Mouse (Mus musculus): ENCODE results near the gene Pam.
A peak's percentile ranks its signal among the peaks of the same experiment; 100 is the strongest.

Pam gene

GRCm38 (mm10) chr1:98082988-98083387, 12.5 kb downstream of the Pam start:
- DNase-seq (ENCODE audit: extremely low read depth, insufficient read length, low spot score), result no peak

DNA sequence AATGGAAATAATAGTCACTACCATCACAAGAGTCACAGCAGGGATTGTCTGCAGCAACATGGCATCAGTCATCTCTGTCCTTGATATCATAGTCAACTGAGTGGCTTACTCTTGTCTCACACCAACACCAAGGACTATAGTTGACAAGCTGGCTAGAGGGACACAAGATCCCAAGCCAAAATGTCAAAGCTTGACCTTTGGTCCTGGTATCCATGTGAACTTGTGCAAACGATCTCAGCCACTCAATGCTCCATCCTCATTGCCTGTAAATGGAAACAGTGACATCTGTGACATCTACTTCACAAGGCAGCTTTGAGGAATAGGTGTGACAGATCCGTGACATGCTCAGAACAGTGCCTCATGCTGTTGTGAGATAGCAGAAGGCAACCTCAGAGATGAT, 15.0 kb downstream of the Pam start:
- DNase-seq (ENCODE audit: extremely low read depth, insufficient read length, low spot score), result no peak

DNA sequence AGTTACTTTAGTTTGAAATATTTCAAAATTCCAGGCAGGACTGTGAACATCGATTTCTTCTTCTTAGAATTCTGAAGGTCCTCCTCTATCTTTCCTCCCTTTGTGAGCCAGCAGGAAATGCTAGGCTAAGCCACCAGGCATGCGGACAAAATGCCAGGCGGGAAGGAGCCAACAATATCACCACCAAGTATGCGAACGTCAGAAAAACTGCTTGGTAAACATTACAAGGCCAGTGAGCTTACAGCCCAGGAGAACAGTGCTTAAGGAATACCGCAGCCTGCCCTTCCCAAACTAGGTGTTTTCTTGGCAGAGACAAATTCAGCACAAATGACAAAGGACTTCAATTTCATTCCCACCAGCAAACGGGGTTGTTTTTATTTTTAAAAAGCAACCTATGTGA, 15.8 kb downstream of the Pam start:
- DNase-seq (ENCODE audit: extremely low read depth, insufficient read length, low spot score), result peak; percentile 57

DNA sequence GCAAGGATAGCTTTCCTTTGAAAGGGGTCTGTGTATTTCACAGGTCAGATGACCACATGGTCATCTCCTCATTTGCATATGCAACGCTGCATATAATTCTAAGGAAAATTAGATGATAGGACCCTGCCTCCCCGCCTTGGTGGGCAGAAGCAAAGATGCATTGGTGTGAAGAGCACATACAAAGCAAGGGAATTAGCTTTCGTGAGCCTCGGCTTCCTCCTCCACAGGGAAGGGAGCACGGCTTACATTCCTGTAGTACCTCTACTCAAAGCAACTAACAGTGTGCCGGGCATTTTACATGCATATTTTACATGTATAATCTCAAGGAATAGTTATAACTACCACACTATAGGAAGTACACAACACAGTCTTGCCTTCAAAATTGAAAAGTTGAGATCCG, 16.7 kb downstream of the Pam start:
- no peak for DNase-seq (ENCODE audit: extremely low read depth, insufficient read length, low spot score)

- DNase-seq (ENCODE audit: extremely low read depth, insufficient read length, low spot score), result no peak
Observed at GRCm38 (mm10) chr1:98073826-98074225, 21.6 kb downstream of the Pam start.

DNA sequence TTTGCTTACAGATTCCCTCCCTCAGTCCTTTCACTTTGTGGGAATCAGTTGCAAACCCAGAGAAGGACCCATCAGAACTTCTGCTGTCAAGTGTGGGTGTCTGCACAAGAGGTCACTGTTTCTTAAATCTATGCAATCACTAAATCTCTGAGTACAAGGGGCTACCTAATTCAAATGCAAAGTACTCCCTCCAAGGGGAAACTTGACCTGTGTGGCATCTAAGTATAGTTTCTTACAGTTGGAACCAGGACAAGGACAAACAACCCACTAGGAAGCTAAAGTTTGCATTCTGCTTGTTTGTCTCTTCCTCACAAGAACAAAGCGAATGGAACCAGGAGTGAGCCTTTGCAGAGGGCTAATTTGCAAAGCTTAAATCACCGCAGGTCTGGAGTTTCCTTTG, 22.3 kb downstream of the Pam start:
- DNase-seq (ENCODE audit: extremely low read depth, insufficient read length, low spot score), result no peak

GRCm38 (mm10) chr1:98072045-98072444, 23.4 kb downstream of the Pam start:
- no peak for DNase-seq (ENCODE audit: extremely low read depth, insufficient read length, low spot score)

DNA sequence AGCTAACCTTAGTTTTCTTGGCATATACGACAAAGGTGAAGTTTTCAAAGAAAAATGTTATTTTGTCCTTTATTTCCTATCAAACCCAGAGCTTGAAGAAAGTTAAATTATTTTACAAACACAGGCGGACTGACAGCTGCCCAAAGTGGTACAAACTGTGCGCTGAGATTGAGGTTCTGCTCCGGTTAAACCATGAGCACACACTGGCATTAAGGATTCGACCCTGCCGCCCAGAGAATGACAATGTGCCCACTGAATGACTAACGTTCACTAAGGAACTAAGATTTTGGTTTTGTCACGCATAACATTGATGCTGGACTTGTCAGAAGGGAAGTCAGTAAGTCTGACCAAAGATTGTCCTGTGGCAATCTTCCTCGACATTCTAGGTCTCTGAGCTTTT, 24.0 kb downstream of the Pam start:
- DNase-seq (ENCODE audit: extremely low read depth, insufficient read length, low spot score), result no peak

- DNase-seq (ENCODE audit: extremely low read depth, insufficient read length, low spot score), result no peak
Observed at GRCm38 (mm10) chr1:98070743-98071325, 24.6 kb downstream of the Pam start.

GRCm38 (mm10) chr1:98068177-98068576, 27.3 kb downstream of the Pam start:
- DNase-seq (ENCODE audit: extremely low read depth, insufficient read length, low spot score), result no peak

DNA sequence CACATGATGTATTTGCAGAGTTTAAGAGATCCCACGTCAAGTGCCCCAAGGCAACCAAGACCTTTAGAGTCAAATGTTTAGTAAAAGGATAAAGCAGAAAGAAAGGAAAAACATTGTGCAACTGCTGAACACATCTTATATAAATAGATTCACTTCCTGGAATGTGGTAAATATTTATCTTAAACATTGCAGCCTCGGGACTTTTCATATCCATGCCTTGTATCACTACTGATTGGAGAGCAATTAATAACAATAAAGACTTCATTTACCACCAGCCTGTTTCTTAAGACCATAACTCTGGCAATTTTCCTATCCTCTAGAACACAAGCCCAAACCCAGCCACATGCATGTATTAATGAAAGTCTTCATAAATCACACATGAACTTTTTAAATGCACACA, 33.4 kb downstream of the Pam start:
- no peak for DNase-seq (ENCODE audit: extremely low read depth, insufficient read length, low spot score)

DNA sequence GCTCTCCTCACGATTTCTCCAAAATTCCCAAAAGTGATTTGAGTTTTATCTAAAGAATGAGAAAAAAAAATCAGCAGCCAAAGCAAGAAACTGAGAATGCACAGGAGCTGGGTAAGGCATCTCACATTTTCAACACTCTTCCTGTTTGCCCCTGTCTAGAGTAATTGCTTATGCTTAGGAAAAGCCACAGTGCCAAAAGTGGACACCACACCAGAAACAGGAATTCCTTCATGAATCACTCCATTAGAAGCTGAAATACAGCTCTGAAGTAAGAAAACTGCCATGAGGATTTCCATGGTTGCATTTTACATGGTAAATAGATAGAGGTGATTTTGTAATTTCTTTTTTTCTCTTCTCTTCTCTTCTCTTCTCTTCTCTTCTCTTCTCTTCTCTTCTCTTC, 36.0 kb downstream of the Pam start:
- DNase-seq (ENCODE audit: extremely low read depth, insufficient read length, low spot score), result no peak

- DNase-seq (ENCODE audit: extremely low read depth, insufficient read length, low spot score), result no peak
Observed at GRCm38 (mm10) chr1:98056996-98057945, 38.2 kb downstream of the Pam start.

GRCm38 (mm10) chr1:98056277-98056676, 39.2 kb downstream of the Pam start:
- DNase-seq (ENCODE audit: extremely low read depth, insufficient read length, low spot score), result no peak

DNA sequence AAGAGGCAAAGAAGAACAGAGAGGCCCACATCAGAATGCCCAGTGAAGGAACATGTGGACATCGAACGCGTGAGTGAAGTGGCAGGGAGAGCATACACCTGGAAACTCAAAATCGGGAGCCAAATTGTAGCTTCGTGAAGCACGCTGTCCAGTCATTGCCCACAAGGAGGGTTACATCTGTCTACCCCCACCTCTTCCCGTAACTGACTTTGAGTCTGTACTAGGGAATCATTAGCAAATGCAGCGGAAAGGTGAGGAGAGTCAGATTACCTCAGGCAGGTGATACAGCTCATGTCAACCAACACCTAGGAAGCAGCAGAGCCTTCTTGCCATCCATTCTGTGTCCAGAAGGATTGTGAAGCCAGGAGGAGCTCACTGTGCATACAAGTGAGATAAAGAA, 39.9 kb downstream of the Pam start:
- DNase-seq (ENCODE audit: extremely low read depth, insufficient read length, low spot score), result no peak

DNA sequence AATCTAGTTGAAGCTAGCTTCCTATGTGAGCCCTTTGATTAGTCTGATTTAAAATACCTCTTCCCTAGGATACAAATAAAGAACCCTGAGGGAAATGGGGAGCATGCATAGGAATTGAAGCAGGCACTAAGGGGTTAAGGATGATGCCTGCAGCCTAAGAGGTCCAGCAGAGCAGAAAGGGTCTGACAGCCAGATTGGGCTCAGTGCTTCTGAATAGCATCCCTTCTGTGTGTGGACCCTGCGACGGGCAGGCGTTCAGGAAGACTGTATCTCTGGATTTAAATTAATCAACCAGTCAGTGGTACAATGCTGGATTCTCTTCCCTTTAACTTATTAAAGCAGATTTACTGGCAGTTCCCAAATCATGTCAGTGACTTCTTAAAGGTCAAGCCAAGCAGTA, 41.5 kb downstream of the Pam start:
- DNase-seq (ENCODE audit: extremely low read depth, insufficient read length, low spot score), result no peak

DNA sequence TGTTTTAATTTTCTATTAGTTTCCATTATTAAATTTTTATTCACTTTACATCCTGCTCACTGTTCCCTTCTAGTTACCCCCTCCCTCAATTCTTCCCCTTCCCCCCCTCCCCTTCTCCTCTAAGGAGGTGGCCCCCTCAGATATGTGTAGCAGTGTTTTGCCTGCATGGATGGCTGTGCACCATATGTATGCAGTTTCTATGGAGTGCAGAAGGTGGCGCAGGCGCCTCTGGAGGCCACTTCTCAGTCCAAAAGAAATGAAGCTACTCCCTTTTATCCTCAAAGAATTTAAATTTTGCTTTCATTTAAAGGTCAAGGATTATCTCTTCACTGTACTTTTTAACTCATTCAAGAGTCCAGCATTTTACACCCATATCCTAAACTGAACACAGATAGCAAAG, 42.0 kb downstream of the Pam start:
- DNase-seq (ENCODE audit: extremely low read depth, insufficient read length, low spot score), result no peak

GRCm38 (mm10) chr1:98052775-98053174, 42.7 kb downstream of the Pam start:
- DNase-seq (ENCODE audit: extremely low read depth, insufficient read length, low spot score), result no peak

DNA sequence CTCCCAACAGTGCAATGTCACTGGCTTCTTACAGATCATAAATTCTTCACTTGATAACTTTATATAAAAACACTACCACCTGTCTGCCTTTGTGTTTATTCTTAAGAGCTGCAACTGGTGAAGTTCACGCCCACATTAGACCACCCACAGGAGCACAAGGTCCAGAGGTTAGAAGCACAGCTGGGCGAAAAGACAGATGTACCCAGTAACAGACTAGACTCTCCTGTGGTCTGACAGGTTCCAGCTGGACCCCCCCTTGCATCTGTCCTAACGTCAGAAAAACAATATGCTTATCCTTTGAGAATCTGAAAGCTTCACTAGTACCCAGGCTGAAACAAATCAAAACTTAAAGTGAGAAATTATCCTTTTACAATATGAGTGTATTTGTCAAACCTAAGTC, 44.4 kb downstream of the Pam start:
- no peak for DNase-seq (ENCODE audit: extremely low read depth, insufficient read length, low spot score)

GRCm38 (mm10) chr1:98049756-98050155, 45.7 kb downstream of the Pam start:
- DNase-seq (ENCODE audit: extremely low read depth, insufficient read length, low spot score), result no peak

- DNase-seq (ENCODE audit: extremely low read depth, insufficient read length, low spot score), result no peak
Observed at GRCm38 (mm10) chr1:98048218-98048801, 47.1 kb downstream of the Pam start.
